Mouse (Mus musculus): Measurements from ENCODE around the gene Gm49450.

GRCm38 (mm10) chr15:98933833-98934216 lies 19.5 kb downstream of the Gm49450 start:
- TF ChIP-seq POLR2A (IDR thresholded peaks at IDR 0.05; ENCODE audit: borderline replicate concordance, low read depth, low read length) (no peak), CTCF (IDR thresholded peaks at IDR 0.05; ENCODE audit: low read depth, low read length) (no peak)
